Mouse (Mus musculus): ENCODE measurements around the gene Rdh5. TPM values are rescaled to one million over a fixed set of nuclear protein-coding genes. Genes with fewer than 3 reads are reported as not detected.
A peak's percentile ranks its signal among the peaks of the same experiment; 100 is the strongest.

The Rdh5 gene
- polyA plus RNA-seq, 1 experiment from 2014 or later, result 14.6 TPM

DNA sequence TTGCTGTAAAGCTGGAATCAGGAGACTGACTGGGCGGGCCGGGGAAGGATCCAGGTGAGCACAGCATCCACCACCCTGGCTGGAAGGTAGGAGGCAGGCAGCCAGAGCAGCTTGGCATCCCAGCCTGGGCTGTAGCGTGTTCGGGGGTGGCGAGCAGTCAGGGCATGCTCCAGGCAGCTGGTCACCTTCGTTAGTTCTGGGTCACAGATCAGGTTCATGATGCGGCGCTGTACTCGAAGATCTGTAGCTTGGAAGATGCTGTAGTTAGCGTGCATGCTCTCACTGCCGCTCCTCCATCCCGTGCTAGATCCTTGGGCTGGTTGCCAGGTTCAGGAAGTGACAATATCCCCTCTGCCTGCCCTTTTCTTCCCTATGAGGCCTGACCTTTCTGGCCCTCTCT is 9.0 kb downstream of the Rdh5 start:
- H3K9me3 ChIP-seq (replicated peaks; ENCODE audit: control insufficient read depth, low read length), result no peaks in the 10 kb centered on the region
- no peak overlapping the region for H3K4me3 ChIP-seq (ENCODE audit: low read length)
- H3K4me1 ChIP-seq (ENCODE audit: control insufficient read depth, insufficient read depth, low read length), result peaks cover 19% of the 10 kb centered on the region
- H3K27me3 ChIP-seq (ENCODE audit: control insufficient read depth, insufficient read depth, low read length), result no peaks in the 10 kb centered on the region
- peaks cover 19% of the 10 kb centered on the region for H3K36me3 ChIP-seq (ENCODE audit: control insufficient read depth, insufficient read depth)
- H3K9ac ChIP-seq (ENCODE audit: low read length), result no peak overlapping the region
- H3K4me2 ChIP-seq (ENCODE audit: low read depth, low read length), result no peak overlapping the region
- no peak overlapping the region for H3K27ac ChIP-seq (ENCODE audit: low read length)
- WGBS, result 85% methylated on average over 12 of the region's 12 CpGs
- no peak for ATAC-seq (replicated peaks; ENCODE audit: extremely low read depth, insufficient read depth, low FRiP score)

- Histone ChIP-seq H3K4me3 (ENCODE audit: low read length) (no peak overlapping the region), H3K27me3 (ENCODE audit: control insufficient read depth, insufficient read depth, low read length) (no peaks in the 10 kb centered on the region), H3K4me1 (ENCODE audit: control insufficient read depth, insufficient read depth, low read length) (peaks cover 19% of the 10 kb centered on the region), H3K27ac (ENCODE audit: low read length) (no peak overlapping the region), H3K4me2 (ENCODE audit: low read depth, low read length) (no peak overlapping the region), H3K36me3 (ENCODE audit: control insufficient read depth, insufficient read depth) (peaks cover 19% of the 10 kb centered on the region), H3K9ac (ENCODE audit: low read length) (no peak overlapping the region), H3K9me3 (replicated peaks; ENCODE audit: control insufficient read depth, low read length) (no peaks in the 10 kb centered on the region)
- 11% methylated on average over 5 of the region's 5 CpGs for WGBS
- ATAC-seq (replicated peaks; ENCODE audit: extremely low read depth, insufficient read depth, low FRiP score), result no peak
These were observed 9.5 kb downstream of the Rdh5 start for GRCm38 (mm10) chr10:128913219-128913618.

- Histone ChIP-seq H3K9me3 (replicated peaks; ENCODE audit: control insufficient read depth, low read length) (no peaks in the 10 kb centered on the region), H3K4me3 (ENCODE audit: low read length) (no peak overlapping the region), H3K9ac (ENCODE audit: low read length) (no peak overlapping the region), H3K4me2 (ENCODE audit: low read depth, low read length) (no peak overlapping the region), H3K36me3 (ENCODE audit: control insufficient read depth, insufficient read depth) (peaks cover 18% of the 10 kb centered on the region), H3K27ac (ENCODE audit: low read length) (no peak overlapping the region), H3K4me1 (ENCODE audit: control insufficient read depth, insufficient read depth, low read length) (peaks cover 19% of the 10 kb centered on the region), H3K27me3 (ENCODE audit: control insufficient read depth, insufficient read depth, low read length) (no peaks in the 10 kb centered on the region)
- ATAC-seq (replicated peaks; ENCODE audit: extremely low read depth, insufficient read depth, low FRiP score), result no peak
- WGBS, result 66% methylated on average over 4 of the region's 4 CpGs
These were observed 9.9 kb downstream of the Rdh5 start for GRCm38 (mm10) chr10:128912791-128913190.

DNA sequence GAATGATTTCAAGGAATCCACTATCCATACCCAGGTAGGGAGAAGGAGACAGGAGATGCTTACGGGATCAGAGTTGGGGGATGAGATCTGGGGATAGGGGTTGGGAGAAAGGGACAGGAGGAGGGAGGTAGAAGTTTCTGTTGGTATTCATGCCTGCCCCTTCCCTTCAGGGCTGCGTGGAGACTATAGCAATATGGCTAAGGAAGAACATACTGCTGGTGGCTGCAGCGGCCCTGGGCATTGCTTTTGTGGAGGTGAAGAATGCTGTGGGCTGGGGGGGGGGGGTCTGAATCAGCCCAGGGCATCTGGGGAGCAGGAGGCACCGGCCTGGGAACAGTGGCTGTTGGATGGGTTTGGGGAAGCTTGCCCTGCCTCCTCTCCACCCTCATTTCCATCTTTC is 10.4 kb downstream of the Rdh5 start:
- ATAC-seq (replicated peaks; ENCODE audit: extremely low read depth, insufficient read depth, low FRiP score), result no peak
- H3K36me3 ChIP-seq (ENCODE audit: control insufficient read depth, insufficient read depth), result peaks cover 16% of the 10 kb centered on the region
- H3K4me1 ChIP-seq (ENCODE audit: control insufficient read depth, insufficient read depth, low read length), result peaks cover 19% of the 10 kb centered on the region
- no peak overlapping the region for H3K27ac ChIP-seq (ENCODE audit: low read length)
- no peaks in the 10 kb centered on the region for H3K9me3 ChIP-seq (replicated peaks; ENCODE audit: control insufficient read depth, low read length)
- no peaks in the 10 kb centered on the region for H3K27me3 ChIP-seq (ENCODE audit: control insufficient read depth, insufficient read depth, low read length)
- 85% methylated on average over 4 of the region's 4 CpGs for WGBS
- no peak overlapping the region for H3K4me2 ChIP-seq (ENCODE audit: low read depth, low read length)
- H3K4me3 ChIP-seq (ENCODE audit: low read length), result no peak overlapping the region
- H3K9ac ChIP-seq (ENCODE audit: low read length), result no peak overlapping the region

DNA sequence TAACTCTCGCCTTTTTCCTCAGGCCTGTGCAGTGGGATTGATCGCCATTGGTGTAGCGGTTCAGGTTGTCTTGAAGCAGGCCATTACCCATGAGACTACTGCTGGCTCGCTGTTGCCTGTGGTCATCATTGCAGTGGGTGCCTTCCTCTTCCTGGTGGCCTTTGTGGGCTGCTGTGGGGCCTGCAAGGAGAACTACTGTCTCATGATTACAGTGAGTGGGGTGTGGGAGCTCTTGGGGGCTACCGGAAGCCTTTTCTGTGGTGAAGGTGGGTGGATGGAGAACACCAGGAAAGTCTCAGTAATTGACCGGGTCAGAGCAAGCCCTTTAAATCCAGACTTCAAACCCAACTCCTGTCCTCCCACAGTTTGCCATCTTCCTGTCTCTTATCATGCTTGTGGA is 11.3 kb downstream of the Rdh5 start:
- Histone ChIP-seq H3K4me3 (ENCODE audit: low read length) (peak overlapping the region; percentile 88), H3K4me2 (ENCODE audit: low read depth, low read length) (peak overlapping the region; percentile 69), H3K4me1 (ENCODE audit: control insufficient read depth, insufficient read depth, low read length) (peaks cover 19% of the 10 kb centered on the region), H3K9me3 (replicated peaks; ENCODE audit: control insufficient read depth, low read length) (no peaks in the 10 kb centered on the region), H3K9ac (ENCODE audit: low read length) (peak overlapping the region; percentile 98; the same call in 1 of the 2 replicates), H3K36me3 (ENCODE audit: control insufficient read depth, insufficient read depth) (peaks cover 16% of the 10 kb centered on the region), H3K27me3 (ENCODE audit: control insufficient read depth, insufficient read depth, low read length) (no peaks in the 10 kb centered on the region), H3K27ac (ENCODE audit: low read length) (no peak overlapping the region)
- 86% methylated on average over 6 of the region's 6 CpGs for WGBS
- ATAC-seq (replicated peaks; ENCODE audit: extremely low read depth, insufficient read depth, low FRiP score), result no peak

DNA sequence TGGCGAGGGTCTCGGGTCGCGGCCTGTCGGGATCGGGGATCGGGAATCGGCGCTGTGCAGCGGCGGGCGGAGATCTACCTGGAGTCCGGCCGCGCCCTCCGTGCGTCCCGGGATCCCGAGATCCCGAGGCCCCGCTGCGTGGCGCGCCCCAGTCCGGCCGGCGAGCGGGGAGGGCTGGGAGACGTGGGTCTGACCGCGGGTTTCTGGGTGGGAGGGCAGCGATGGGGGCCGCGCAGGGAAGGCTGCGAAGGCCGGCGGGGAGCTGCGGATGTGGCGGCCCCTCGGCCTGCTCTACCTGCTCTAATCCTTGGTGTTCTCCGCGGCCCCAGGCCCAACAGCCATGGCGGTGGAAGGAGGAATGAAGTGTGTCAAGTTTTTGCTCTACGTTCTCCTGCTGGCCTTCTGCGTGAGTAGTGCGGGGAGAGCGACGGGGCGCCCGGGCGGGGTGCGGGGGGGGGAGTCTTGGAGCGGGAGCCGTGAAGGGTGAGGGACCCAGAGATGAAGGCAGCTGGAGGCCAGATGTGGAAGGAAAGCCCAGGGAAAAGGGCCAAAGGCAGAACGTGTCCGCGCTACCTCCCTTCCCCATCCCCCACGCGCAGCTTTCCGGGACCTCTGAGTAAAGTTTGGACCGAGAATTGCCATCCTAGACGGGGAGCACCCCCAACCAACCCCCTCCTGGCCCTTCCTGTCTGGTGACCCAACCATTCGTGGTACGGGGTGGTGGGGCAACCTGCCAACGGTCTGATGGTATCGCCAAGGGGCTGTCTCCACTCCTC is 12.4 kb downstream of the Rdh5 start:
- peak overlapping the region; percentile 88 for H3K4me3 ChIP-seq (ENCODE audit: low read length)
- no peaks in the 10 kb centered on the region for H3K27me3 ChIP-seq (ENCODE audit: control insufficient read depth, insufficient read depth, low read length)
- peak overlapping the region; percentile 98 for H3K9ac ChIP-seq (ENCODE audit: low read length)
- H3K4me2 ChIP-seq (ENCODE audit: low read depth, low read length), result peak overlapping the region; percentile 69
- peaks cover 14% of the 10 kb centered on the region for H3K36me3 ChIP-seq (ENCODE audit: control insufficient read depth, insufficient read depth)
- peaks cover 19% of the 10 kb centered on the region for H3K4me1 ChIP-seq (ENCODE audit: control insufficient read depth, insufficient read depth, low read length)
- H3K27ac ChIP-seq (ENCODE audit: low read length), result peak overlapping the region; percentile 93
- H3K9me3 ChIP-seq (replicated peaks; ENCODE audit: control insufficient read depth, low read length), result no peaks in the 10 kb centered on the region
- 1% methylated on average over 51 of the region's 66 CpGs for WGBS
- peak; percentile 54 for ATAC-seq (replicated peaks; ENCODE audit: extremely low read depth, insufficient read depth, low FRiP score)

DNA sequence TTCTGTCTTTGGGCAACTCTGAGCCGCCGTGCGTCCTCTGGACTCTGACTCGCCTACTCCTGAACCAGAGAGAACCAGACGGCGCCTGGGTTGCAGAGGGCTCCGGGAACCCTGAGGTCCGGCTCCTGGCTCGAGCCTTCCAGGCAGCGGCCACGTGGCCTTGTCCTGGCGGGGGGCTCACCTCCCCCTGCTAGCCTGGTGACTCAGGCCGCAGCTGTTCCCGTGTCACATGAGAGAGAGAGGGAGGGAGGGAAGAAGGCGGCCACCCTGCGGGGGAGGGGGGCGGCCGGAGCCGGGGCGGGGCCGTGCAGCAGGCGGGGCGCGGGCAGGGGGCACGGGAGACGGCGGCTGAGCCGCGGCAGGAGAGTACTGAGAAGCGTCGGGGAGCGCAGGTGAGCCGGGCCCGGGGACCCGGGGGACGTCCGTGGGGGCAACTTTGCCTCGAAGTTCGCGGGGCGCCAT is 13.1 kb downstream of the Rdh5 start:
- H3K9ac ChIP-seq (ENCODE audit: low read length), result peak overlapping the region; percentile 98
- peak overlapping the region; percentile 93 for H3K27ac ChIP-seq (ENCODE audit: low read length)
- peak overlapping the region; percentile 69 for H3K4me2 ChIP-seq (ENCODE audit: low read depth, low read length)
- peak; percentile 88 for ATAC-seq (replicated peaks; ENCODE audit: extremely low read depth, insufficient read depth, low FRiP score)
- H3K4me1 ChIP-seq (ENCODE audit: control insufficient read depth, insufficient read depth, low read length), result peaks cover 19% of the 10 kb centered on the region
- no peaks in the 10 kb centered on the region for H3K27me3 ChIP-seq (ENCODE audit: control insufficient read depth, insufficient read depth, low read length)
- peak overlapping the region; percentile 88 for H3K4me3 ChIP-seq (ENCODE audit: low read length)
- peaks cover 9% of the 10 kb centered on the region for H3K36me3 ChIP-seq (ENCODE audit: control insufficient read depth, insufficient read depth)
- under 1% methylated on average over 33 of the region's 41 CpGs for WGBS
- no peaks in the 10 kb centered on the region for H3K9me3 ChIP-seq (replicated peaks; ENCODE audit: control insufficient read depth, low read length)

- Histone ChIP-seq H3K4me1 (ENCODE audit: control insufficient read depth, insufficient read depth, low read length) (peaks cover 19% of the 10 kb centered on the region), H3K36me3 (ENCODE audit: control insufficient read depth, insufficient read depth) (peaks cover 2% of the 10 kb centered on the region; the same call in 1 of the 2 replicates), H3K27ac (ENCODE audit: low read length) (peak overlapping the region; percentile 93), H3K4me2 (ENCODE audit: low read depth, low read length) (peak overlapping the region; percentile 69), H3K9me3 (replicated peaks; ENCODE audit: control insufficient read depth, low read length) (no peaks in the 10 kb centered on the region), H3K9ac (ENCODE audit: low read length) (peak overlapping the region; percentile 98), H3K27me3 (ENCODE audit: control insufficient read depth, insufficient read depth, low read length) (no peaks in the 10 kb centered on the region), H3K4me3 (ENCODE audit: low read length) (peak overlapping the region; percentile 88)
- ATAC-seq (replicated peaks; ENCODE audit: extremely low read depth, insufficient read depth, low FRiP score), result no peak
- 66% methylated on average over 13 of the region's 13 CpGs for WGBS
These were observed 13.8 kb downstream of the Rdh5 start for GRCm38 (mm10) chr10:128908778-128909448.

- no peaks in the 10 kb centered on the region for H3K9me3 ChIP-seq (replicated peaks; ENCODE audit: control insufficient read depth, low read length)
- H3K36me3 ChIP-seq (ENCODE audit: control insufficient read depth, insufficient read depth), result no peaks in the 10 kb centered on the region
- peaks cover 6% of the 10 kb centered on the region for H3K4me1 ChIP-seq (ENCODE audit: control insufficient read depth, insufficient read depth, low read length)
- WGBS, result 71% methylated on average over 5 of the region's 5 CpGs
- H3K27me3 ChIP-seq (ENCODE audit: control insufficient read depth, insufficient read depth, low read length), result no peaks in the 10 kb centered on the region
- no peak overlapping the region for H3K27ac ChIP-seq (ENCODE audit: low read length)
- H3K9ac ChIP-seq (ENCODE audit: low read length), result no peak overlapping the region
- H3K4me2 ChIP-seq (ENCODE audit: low read depth, low read length), result no peak overlapping the region
- no peak overlapping the region for H3K4me3 ChIP-seq (ENCODE audit: low read length)
- ATAC-seq (replicated peaks; ENCODE audit: extremely low read depth, insufficient read depth, low FRiP score), result no peak
These were observed 17.9 kb downstream of the Rdh5 start for GRCm38 (mm10) chr10:128904812-128905211.
